Mouse (Mus musculus) gastrocnemius, postnatal 36 days (tissue): ENCODE measurements around the gene Dmp1. TPM values are rescaled to one million over a fixed set of nuclear protein-coding genes. Genes with fewer than 3 reads are reported as not detected.

ENCODE experiments used
- DNase-seq, 2 experiments: peaks; one replicate each; pipeline ENCODE4 v3.0.0; 2022
- intact Hi-C: fragments of 180-260 bp; cut with DNase I; formaldehyde crosslinking; loops from one replicate; pipeline ENCODE4 v1.15.1; 2025
- long read RNA-seq, 2 experiments: library from polyadenylated mRNA; stranded (forward); transcript quantifications; one replicate each; pipeline ENCODE4 v2.0.0; 2021
- total RNA-seq, 2 experiments: library from RNA; stranded (reverse); gene quantifications; 2 replicates each; pipeline ENCODE4 v1.2.3; 2021

Dmp1 gene
- 1 to 10 TPM; 1.4 to 2.1 TPM for total RNA-seq
- long read RNA-seq, experiment 1, partial matches to known transcripts, result 0 of 2 reads
- long read RNA-seq, experiment 1, other reads (novel, unspliced or antisense), result 0 of 2 reads
- long read RNA-seq, experiment 2, result 0 reads

- intact Hi-C loops, result no loop called here
- no peak for DNase-seq
Observed at GRCm38 (mm10) chr5:104202351-104202750, at the start of gene Dmp1. Dmp1 (plus strand) TSS chr5:104202613.

GRCm38 (mm10) chr5:104157701-104158100, 44.7 kb upstream of the Dmp1 start:
- intact Hi-C loops, result no loop called here

GRCm38 (mm10) chr5:104158332-104159052, 43.9 kb upstream of the Dmp1 start:
- intact Hi-C loops, result no loop called here

More at GRCm38 (mm10) chr5:104157701-104158100, 44.7 kb upstream of the Dmp1 start:
- DNase-seq, result no peak

GRCm38 (mm10) chr5:104160581-104160980, 41.8 kb upstream of the Dmp1 start:
- intact Hi-C loops, result no loop called here
- DNase-seq, result no peak

More at GRCm38 (mm10) chr5:104158332-104159052, 43.9 kb upstream of the Dmp1 start:
- DNase-seq, result no peak

- no peak for DNase-seq
- intact Hi-C loops, result no loop called here
Observed at GRCm38 (mm10) chr5:104161390-104161789, 41.0 kb upstream of the Dmp1 start.

- intact Hi-C loops, result no loop called here
- DNase-seq, result no peak
Observed at GRCm38 (mm10) chr5:104163536-104163935, 38.9 kb upstream of the Dmp1 start.

GRCm38 (mm10) chr5:104170412-104170811, 32.0 kb upstream of the Dmp1 start, which contains the start of gene Dspp:
Dspp (plus strand) TSS chr5:104170712.
- no peak for DNase-seq
- intact Hi-C loops, result no loop called here

- no peak for DNase-seq
- intact Hi-C loops, result no loop called here
Observed at GRCm38 (mm10) chr5:104173094-104173493, 29.3 kb upstream of the Dmp1 start.

- intact Hi-C loops, result no loop called here
- DNase-seq, result no peak
Observed at GRCm38 (mm10) chr5:104183743-104184142, 18.7 kb upstream of the Dmp1 start.

- intact Hi-C loops, result no loop called here
- no peak for DNase-seq
Observed at GRCm38 (mm10) chr5:104187281-104187680, 15.1 kb upstream of the Dmp1 start.

- peak in 1 of 2 experiments; percentile 17 for DNase-seq
- intact Hi-C loops, result no loop called here
Observed at GRCm38 (mm10) chr5:104195086-104195485, 7.3 kb upstream of the Dmp1 start.

- no peak for DNase-seq
- intact Hi-C loops, result no loop called here
Observed at GRCm38 (mm10) chr5:104201153-104201950, 1.1 kb upstream of the Dmp1 start.

GRCm38 (mm10) chr5:104212531-104212930, 10.1 kb downstream of the Dmp1 start:
- intact Hi-C loops, result loop anchor here (10.0 kb wide), 1 partner anchor 232 kb away; no protein-coding TSS in a partner anchor
- DNase-seq, result no peak

GRCm38 (mm10) chr5:104218926-104219325, 16.5 kb downstream of the Dmp1 start:
- intact Hi-C loops, result loop anchor here (5.0 to 10.0 kb wide), 2 partner anchors 87 to 226 kb away; no protein-coding TSS in a partner anchor
- no peak for DNase-seq

- intact Hi-C loops, result no loop called here
- DNase-seq, result no peak
Observed at GRCm38 (mm10) chr5:104224299-104224698, 21.9 kb downstream of the Dmp1 start.

- DNase-seq, result no peak
- intact Hi-C loops, result no loop called here
Observed at GRCm38 (mm10) chr5:104224750-104225149, 22.3 kb downstream of the Dmp1 start.

GRCm38 (mm10) chr5:104228497-104228896, 26.1 kb downstream of the Dmp1 start:
- DNase-seq, result no peak
- intact Hi-C loops, result no loop called here

GRCm38 (mm10) chr5:104236741-104237140, 34.3 kb downstream of the Dmp1 start:
- DNase-seq, result peak in 1 of 2 experiments; percentile 12
- intact Hi-C loops, result no loop called here

GRCm38 (mm10) chr5:104239674-104240378, 37.4 kb downstream of the Dmp1 start:
- intact Hi-C loops, result no loop called here
- peak; percentile 18 to 50 for DNase-seq

GRCm38 (mm10) chr5:104244261-104244660, 41.8 kb downstream of the Dmp1 start:
- no peak for DNase-seq
- intact Hi-C loops, result no loop called here

GRCm38 (mm10) chr5:104251811-104252210, 49.4 kb downstream of the Dmp1 start:
- intact Hi-C loops, result no loop called here
- DNase-seq, result no peak
